Mouse (Mus musculus): ENCODE measurements around the gene Ank3. TPM values are rescaled to one million over a fixed set of nuclear protein-coding genes. Genes with fewer than 3 reads are reported as not detected.

The Ank3 gene
- polyA plus RNA-seq, 1 experiment from 2014 or later: 102 TPM

DNA sequence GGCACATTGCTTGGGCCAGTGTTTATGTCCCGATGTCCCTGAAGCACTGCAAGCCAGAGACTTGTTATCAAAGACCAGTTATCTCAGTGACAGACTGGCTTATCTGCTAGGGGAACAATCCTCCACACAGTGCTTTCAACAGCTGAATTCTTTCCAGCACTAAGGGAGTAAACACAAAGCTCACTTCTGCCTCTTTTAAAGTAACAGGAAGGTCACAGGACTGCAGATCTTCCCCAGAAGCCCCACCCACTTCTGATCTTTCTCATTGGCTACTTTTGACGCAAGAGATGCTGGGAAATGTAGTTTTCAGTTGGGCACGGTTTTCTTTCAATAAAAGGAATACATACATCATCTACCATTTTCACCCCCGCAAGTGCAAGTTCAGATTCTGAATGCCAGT lies 489.8 kb downstream of the Ank3 start:
- H3K27me3 ChIP-seq: no peaks in the 10 kb centered on the region
- H3K9ac ChIP-seq (replicated peaks): no peak overlapping the region
- no peak overlapping the region for H3K4me3 ChIP-seq (replicated peaks)
- H3K4me2 ChIP-seq (replicated peaks): no peak overlapping the region
- H3K4me1 ChIP-seq (replicated peaks): no peaks in the 10 kb centered on the region
- 29% methylated on average over 4 of the region's 4 CpGs for WGBS
- peaks cover 49% of the 10 kb centered on the region for H3K36me3 ChIP-seq
- no peak overlapping the region for H3K27ac ChIP-seq
- ATAC-seq: 0 out of 2 replicates have a peak, but pooled peaks have one; percentile 22
- no peaks in the 10 kb centered on the region for H3K9me3 ChIP-seq

DNA sequence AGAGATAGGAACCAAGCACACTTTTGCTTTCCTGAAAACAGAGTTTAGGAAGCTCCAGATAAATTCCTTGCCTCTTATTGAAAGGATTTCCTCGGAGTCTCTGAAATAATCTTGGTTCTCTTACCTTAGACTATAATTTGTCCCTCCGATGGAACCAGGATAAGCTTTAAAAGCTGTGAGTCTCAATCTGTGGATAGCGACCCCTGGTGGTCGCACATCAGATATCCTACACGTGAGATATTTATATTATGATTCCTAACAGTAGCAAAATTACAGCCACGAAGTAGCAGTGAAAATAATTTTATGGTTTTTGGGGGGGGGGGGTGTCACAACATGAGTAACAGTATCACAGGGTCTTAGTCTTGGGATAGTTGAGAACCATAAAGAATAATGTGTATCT lies 491.2 kb downstream of the Ank3 start:
- no peak overlapping the region for H3K27ac ChIP-seq
- H3K9ac ChIP-seq (replicated peaks): no peak overlapping the region
- H3K9me3 ChIP-seq: no peaks in the 10 kb centered on the region
- H3K36me3 ChIP-seq: peaks cover 44% of the 10 kb centered on the region
- H3K4me3 ChIP-seq (replicated peaks): no peak overlapping the region
- H3K27me3 ChIP-seq: no peaks in the 10 kb centered on the region
- no peak for ATAC-seq
- H3K4me2 ChIP-seq (replicated peaks): no peak overlapping the region
- H3K4me1 ChIP-seq (replicated peaks): no peaks in the 10 kb centered on the region
- WGBS: 20% methylated on average over 6 of the region's 6 CpGs

GRCm38 (mm10) chr10:69890389-69890985 lies 491.9 kb downstream of the Ank3 start:
- Histone ChIP-seq H3K4me3 (replicated peaks) (no peak overlapping the region), H3K9me3 (no peaks in the 10 kb centered on the region), H3K27ac (no peak overlapping the region), H3K9ac (replicated peaks) (no peak overlapping the region), H3K4me1 (replicated peaks) (no peaks in the 10 kb centered on the region), H3K27me3 (no peaks in the 10 kb centered on the region), H3K4me2 (replicated peaks) (no peak overlapping the region), H3K36me3 (peaks cover 41% of the 10 kb centered on the region)
- 86% methylated on average over 11 of the region's 11 CpGs for WGBS
- ATAC-seq: no peak

DNA sequence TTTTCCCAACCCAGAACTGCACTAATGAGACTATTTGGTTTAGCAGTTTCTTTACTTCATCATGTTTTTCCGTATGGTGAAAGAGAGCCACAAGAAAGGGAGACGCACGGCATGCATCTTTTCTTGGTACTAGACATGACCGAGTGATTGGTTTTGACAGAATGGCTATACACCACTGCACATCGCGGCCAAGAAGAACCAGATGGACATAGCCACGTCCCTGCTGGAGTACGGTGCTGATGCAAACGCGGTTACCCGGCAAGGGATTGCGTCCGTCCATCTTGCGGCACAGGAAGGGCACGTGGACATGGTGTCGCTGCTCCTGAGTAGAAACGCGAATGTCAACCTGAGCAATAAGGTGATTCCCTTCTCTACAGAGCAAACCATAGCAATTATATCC lies 493.6 kb downstream of the Ank3 start:
- H3K27me3 ChIP-seq: no peaks in the 10 kb centered on the region
- H3K4me3 ChIP-seq (replicated peaks): no peak overlapping the region
- no peak overlapping the region for H3K9ac ChIP-seq (replicated peaks)
- ATAC-seq: no peak
- 94% methylated on average over 18 of the region's 18 CpGs for WGBS
- no peak overlapping the region for H3K4me2 ChIP-seq (replicated peaks)
- no peak overlapping the region for H3K27ac ChIP-seq
- H3K4me1 ChIP-seq (replicated peaks): no peaks in the 10 kb centered on the region
- H3K9me3 ChIP-seq: no peaks in the 10 kb centered on the region
- peaks cover 40% of the 10 kb centered on the region for H3K36me3 ChIP-seq

GRCm38 (mm10) chr10:69895606-69896005 lies 497.0 kb downstream of the Ank3 start:
- H3K27me3 ChIP-seq: no peaks in the 10 kb centered on the region
- no peak overlapping the region for H3K4me3 ChIP-seq (replicated peaks)
- no peak overlapping the region for H3K27ac ChIP-seq
- H3K36me3 ChIP-seq: peaks cover 61% of the 10 kb centered on the region
- WGBS: 77% methylated on average over 9 of the region's 9 CpGs
- H3K4me1 ChIP-seq (replicated peaks): no peaks in the 10 kb centered on the region
- no peaks in the 10 kb centered on the region for H3K9me3 ChIP-seq
- H3K4me2 ChIP-seq (replicated peaks): no peak overlapping the region
- no peak overlapping the region for H3K9ac ChIP-seq (replicated peaks)
- no peak for ATAC-seq

DNA sequence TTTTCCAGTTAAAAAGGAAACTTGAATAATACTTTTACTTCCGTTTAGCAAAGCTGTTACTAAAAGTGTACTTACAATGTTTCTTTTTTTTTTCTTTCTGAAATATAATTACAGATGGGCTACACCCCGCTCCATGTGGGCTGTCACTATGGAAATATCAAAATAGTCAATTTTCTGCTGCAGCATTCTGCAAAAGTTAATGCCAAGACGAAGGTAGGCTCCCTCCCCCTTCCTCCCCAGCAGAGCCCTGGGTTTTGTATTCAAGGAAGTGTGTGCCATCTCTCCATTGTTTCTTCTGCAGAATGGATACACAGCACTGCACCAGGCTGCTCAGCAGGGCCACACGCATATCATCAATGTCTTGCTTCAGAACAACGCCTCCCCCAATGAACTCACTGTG lies 499.4 kb downstream of the Ank3 start:
- Histone ChIP-seq H3K4me3 (replicated peaks) (no peak overlapping the region), H3K9ac (replicated peaks) (no peak overlapping the region), H3K27me3 (no peaks in the 10 kb centered on the region), H3K36me3 (peaks cover 72% of the 10 kb centered on the region), H3K4me1 (replicated peaks) (no peaks in the 10 kb centered on the region), H3K4me2 (replicated peaks) (no peak overlapping the region), H3K27ac (no peak overlapping the region), H3K9me3 (no peaks in the 10 kb centered on the region)
- 66% methylated on average over 5 of the region's 5 CpGs for WGBS
- ATAC-seq: no peak

GRCm38 (mm10) chr10:69898821-69899220 lies 500.2 kb downstream of the Ank3 start:
- ATAC-seq: no peak
- no peak overlapping the region for H3K27ac ChIP-seq
- peaks cover 66% of the 10 kb centered on the region for H3K36me3 ChIP-seq
- no peak overlapping the region for H3K9ac ChIP-seq (replicated peaks)
- H3K4me1 ChIP-seq (replicated peaks): no peaks in the 10 kb centered on the region
- WGBS: 96% methylated on average over 8 of the region's 8 CpGs
- no peak overlapping the region for H3K4me2 ChIP-seq (replicated peaks)
- no peaks in the 10 kb centered on the region for H3K27me3 ChIP-seq
- H3K4me3 ChIP-seq (replicated peaks): no peak overlapping the region
- no peaks in the 10 kb centered on the region for H3K9me3 ChIP-seq

- Histone ChIP-seq H3K4me3 (replicated peaks) (no peak overlapping the region), H3K9me3 (no peaks in the 10 kb centered on the region), H3K27me3 (no peaks in the 10 kb centered on the region), H3K9ac (replicated peaks) (no peak overlapping the region), H3K27ac (no peak overlapping the region), H3K4me1 (replicated peaks) (no peaks in the 10 kb centered on the region), H3K4me2 (replicated peaks) (no peak overlapping the region), H3K36me3 (peaks cover 58% of the 10 kb centered on the region)
- 95% methylated on average over 3 of the region's 3 CpGs for WGBS
- no peak for ATAC-seq
Observed at GRCm38 (mm10) chr10:69899788-69900187, 501.2 kb downstream of the Ank3 start.

DNA sequence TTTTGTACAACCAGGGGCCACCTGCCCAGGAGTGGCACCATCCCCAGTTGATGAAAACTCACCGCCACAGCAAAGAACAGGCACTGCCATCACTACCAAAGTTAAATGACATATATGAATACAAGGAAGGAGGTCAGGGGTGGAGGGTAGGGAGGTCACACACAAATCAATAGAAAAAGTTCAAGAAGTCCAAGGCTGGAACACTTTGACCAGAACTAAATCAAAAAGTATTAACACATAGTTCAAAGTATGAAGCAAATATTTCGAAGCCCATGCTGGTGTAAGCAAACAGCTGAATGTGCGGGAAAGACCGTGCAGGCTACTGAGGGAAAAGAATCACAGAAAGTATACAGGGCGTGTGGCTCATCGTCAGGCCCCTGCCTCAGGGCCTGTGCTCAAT lies 503.5 kb downstream of the Ank3 start:
- no peaks in the 10 kb centered on the region for H3K9me3 ChIP-seq
- 86% methylated on average over 6 of the region's 6 CpGs for WGBS
- H3K4me3 ChIP-seq (replicated peaks): no peak overlapping the region
- no peak overlapping the region for H3K27ac ChIP-seq
- H3K9ac ChIP-seq (replicated peaks): no peak overlapping the region
- peaks cover 45% of the 10 kb centered on the region for H3K36me3 ChIP-seq
- H3K4me1 ChIP-seq (replicated peaks): no peaks in the 10 kb centered on the region
- no peaks in the 10 kb centered on the region for H3K27me3 ChIP-seq
- no peak for ATAC-seq
- no peak overlapping the region for H3K4me2 ChIP-seq (replicated peaks)

GRCm38 (mm10) chr10:69904321-69904720 lies 505.7 kb downstream of the Ank3 start:
- Histone ChIP-seq H3K27me3 (no peaks in the 10 kb centered on the region), H3K4me3 (replicated peaks) (no peak overlapping the region), H3K27ac (no peak overlapping the region), H3K4me2 (replicated peaks) (no peak overlapping the region), H3K36me3 (peaks cover 32% of the 10 kb centered on the region), H3K4me1 (replicated peaks) (no peaks in the 10 kb centered on the region), H3K9ac (replicated peaks) (no peak overlapping the region), H3K9me3 (no peaks in the 10 kb centered on the region)
- no peak for ATAC-seq
- WGBS: 69% methylated on average over 10 of the region's 10 CpGs

GRCm38 (mm10) chr10:69907795-69908764 lies 509.5 kb downstream of the Ank3 start:
- Histone ChIP-seq H3K36me3 (peaks cover under 1% of the 10 kb centered on the region; the same call in 1 of the 2 replicates), H3K4me2 (replicated peaks) (no peak overlapping the region), H3K9me3 (no peaks in the 10 kb centered on the region), H3K27ac (no peak overlapping the region), H3K4me3 (replicated peaks) (no peak overlapping the region), H3K27me3 (no peaks in the 10 kb centered on the region), H3K9ac (replicated peaks) (no peak overlapping the region), H3K4me1 (replicated peaks) (peaks cover 5% of the 10 kb centered on the region; the same call in 1 of the 2 replicates)
- ATAC-seq: peak; percentile 55; the same call in 1 of the 2 replicates
- WGBS: 49% methylated on average over 12 of the region's 12 CpGs

GRCm38 (mm10) chr10:69909856-69910255 lies 511.3 kb downstream of the Ank3 start:
- H3K36me3 ChIP-seq: peaks cover 3% of the 10 kb centered on the region; the same call in 1 of the 2 replicates
- H3K4me1 ChIP-seq (replicated peaks): peaks cover 5% of the 10 kb centered on the region; the same call in 1 of the 2 replicates
- H3K27ac ChIP-seq: peak overlapping the region; percentile 51; the same call in 1 of the 2 replicates
- ATAC-seq: peak; percentile 40; the same call in 1 of the 2 replicates
- H3K9me3 ChIP-seq: no peaks in the 10 kb centered on the region
- H3K4me2 ChIP-seq (replicated peaks): no peak overlapping the region
- no peak overlapping the region for H3K4me3 ChIP-seq (replicated peaks)
- 87% methylated on average over 4 of the region's 4 CpGs for WGBS
- H3K27me3 ChIP-seq: no peaks in the 10 kb centered on the region
- no peak overlapping the region for H3K9ac ChIP-seq (replicated peaks)

Measured in midbrain, embryonic 13.5 days (tissue).